Mouse (Mus musculus) retina, embryonic 14.5 days (tissue): Measurements from ENCODE around the gene Ppp2r1a.

Experiments used
- DNase-seq: peaks from one replicate; pipeline ENCODE4 v3.0.0-alpha.2; 2015; ENCODE audit warnings: low spot score

Ppp2r1a gene

GRCm38 (mm10) chr17:20944985-20945891, at the start of gene Ppp2r1a:
TSS of gene Ppp2r1a (plus strand) at chr17:20945311.
- peak; percentile 99 for DNase-seq

GRCm38 (mm10) chr17:20904991-20905390, 40.1 kb upstream of the Ppp2r1a start, which contains the start of gene Vmn1r231:
TSS of gene Vmn1r231 (minus strand) at chr17:20905091.
- DNase-seq: no peak

GRCm38 (mm10) chr17:20919614-20920013, 25.5 kb upstream of the Ppp2r1a start, which contains the start of gene Vmn1r232:
TSS of gene Vmn1r232 (minus strand) at chr17:20919714.
- DNase-seq: no peak

GRCm38 (mm10) chr17:20944226-20944625, 885 bp upstream of the Ppp2r1a start:
- peak; percentile 8 for DNase-seq

DNA sequence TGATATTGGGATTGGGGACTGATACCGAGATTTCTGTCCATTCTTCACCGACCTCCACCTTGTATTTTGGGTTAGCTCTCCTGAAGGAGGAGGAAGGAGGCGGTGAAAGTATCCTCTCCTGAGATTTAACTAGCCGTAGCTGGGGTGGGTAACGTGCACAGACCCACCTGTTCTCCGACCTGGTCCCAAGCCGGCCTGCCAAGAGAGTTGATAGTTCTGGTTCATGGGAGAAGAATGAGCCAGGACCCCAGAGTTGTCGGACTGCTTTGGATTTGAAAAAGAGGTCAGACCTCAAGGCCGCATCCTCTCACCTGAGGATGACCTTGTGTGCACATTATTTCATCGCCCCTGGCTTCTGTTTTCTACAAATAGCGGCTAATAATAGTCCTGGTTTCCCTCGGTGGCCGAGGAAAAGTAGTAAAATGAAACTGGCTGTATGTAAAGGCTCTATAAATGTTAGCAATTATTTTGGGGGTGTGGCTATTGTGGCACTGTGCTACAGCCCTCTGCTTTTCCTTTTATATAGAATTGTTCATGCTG, 985 bp downstream of the Ppp2r1a start:
- DNase-seq: no peak

- DNase-seq: no peak
These were observed 1.5 kb downstream of the Ppp2r1a start for GRCm38 (mm10) chr17:20946636-20947035.

DNA sequence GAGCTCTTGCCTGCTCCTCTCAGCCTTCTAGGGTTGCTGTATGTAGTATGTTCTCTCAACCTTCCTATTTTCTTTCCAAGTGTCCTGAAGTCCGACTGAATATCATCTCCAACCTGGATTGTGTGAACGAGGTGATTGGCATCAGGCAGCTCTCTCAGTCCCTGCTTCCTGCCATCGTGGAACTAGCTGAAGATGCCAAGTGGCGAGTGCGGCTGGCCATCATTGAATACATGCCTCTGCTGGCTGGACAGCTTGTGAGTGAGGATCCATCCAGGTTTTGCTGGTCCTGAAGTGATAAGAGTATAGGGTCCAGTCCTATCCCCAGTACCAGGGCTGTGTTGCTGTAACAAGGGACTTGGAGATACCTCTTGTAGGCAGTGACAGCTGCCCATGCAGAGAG, 15.3 kb downstream of the Ppp2r1a start:
- DNase-seq: no peak

DNA sequence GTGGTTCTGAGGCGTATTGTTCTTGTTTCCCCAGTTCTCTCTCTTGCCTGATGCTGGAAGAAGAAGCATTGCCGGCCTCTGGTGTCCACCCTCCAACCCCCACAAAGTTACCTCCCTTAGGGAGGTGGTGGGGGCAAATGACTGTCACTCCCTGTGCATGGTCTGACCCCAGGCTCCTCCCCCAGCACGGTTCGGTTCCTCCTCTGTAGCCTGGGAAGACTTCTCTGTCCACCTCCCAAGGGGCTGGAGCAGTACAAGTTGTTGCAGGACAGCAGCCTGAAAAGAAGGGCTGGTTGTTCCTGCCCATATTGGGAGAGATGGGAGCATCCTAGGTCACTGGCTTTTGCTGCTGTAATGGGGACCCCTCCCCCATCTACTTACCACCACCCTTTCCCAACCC, 20.3 kb downstream of the Ppp2r1a start:
- DNase-seq: no peak

GRCm38 (mm10) chr17:20966681-20967080, 21.6 kb downstream of the Ppp2r1a start:
- no peak for DNase-seq

- no peak for DNase-seq
These were observed 48.6 kb downstream of the Ppp2r1a start for GRCm38 (mm10) chr17:20993716-20994115.

DNA sequence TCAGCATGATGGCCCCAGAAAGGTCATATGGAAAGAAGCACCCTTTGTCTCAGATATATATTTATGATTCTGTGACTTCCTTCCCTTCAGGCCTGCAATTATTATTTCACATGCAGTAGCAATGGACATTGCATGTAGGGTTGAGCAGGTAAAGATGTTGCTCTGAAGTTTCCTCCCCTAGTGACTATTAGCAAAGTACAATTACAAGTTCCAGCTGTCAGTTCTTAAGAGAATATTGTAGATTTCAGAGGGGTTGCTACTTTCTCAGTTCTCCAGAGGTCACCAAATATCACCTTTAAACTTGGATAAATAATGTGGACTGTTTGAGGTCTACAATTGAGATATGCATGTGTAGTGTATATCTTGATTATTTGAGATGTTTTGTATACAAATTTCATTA, 51.3 kb downstream of the Ppp2r1a start, which contains the start of gene Vmn1r233:
Gene Vmn1r233, minus strand, starts transcription at position 101 of the 400 bp plus-strand sequence.
- no peak for DNase-seq

- peak; percentile 92 for DNase-seq
These were observed 63.5 kb downstream of the Ppp2r1a start, which contains the start of gene Zfp160 for GRCm38 (mm10) chr17:21008382-21009331. TSS of gene Zfp160 (plus strand) at chr17:21008903.

DNA sequence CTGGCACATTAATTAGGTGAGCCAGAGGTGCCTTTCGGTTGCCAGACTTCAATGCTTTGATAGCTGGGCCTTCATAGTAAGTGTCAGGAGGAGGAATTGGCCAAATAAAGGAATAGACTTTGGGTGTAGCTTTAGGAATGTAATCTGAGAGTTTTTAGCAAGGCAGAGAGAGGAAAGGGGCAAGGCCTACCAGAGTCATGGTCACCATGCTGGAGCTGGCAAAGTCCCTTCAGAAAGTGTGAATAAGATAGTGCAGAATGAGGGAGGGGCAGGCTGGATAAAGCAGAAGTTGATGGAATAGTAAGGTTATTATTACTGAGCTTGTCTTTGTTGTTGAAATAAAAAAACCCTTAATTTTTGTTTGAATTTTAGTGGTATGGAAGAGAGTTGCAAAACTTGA, 64.6 kb downstream of the Ppp2r1a start:
- no peak for DNase-seq
